Mouse (Mus musculus): ENCODE data around the gene Wdr25.

Gene Wdr25

GRCm38 (mm10) chr12:109067561-109068135, 174.2 kb downstream of the Wdr25 start:
- in situ Hi-C loops (cut with MboI): no loop called here

- in situ Hi-C loops (cut with MboI): no loop called here
Measured at GRCm38 (mm10) chr12:109068167-109068653, 174.8 kb downstream of the Wdr25 start, which contains the start of gene Begain. Gene Begain, minus strand, starts transcription at chr12:109068217.

- in situ Hi-C loops (cut with MboI): no loop called here
Measured at GRCm38 (mm10) chr12:109068738-109069137, 175.3 kb downstream of the Wdr25 start.

GRCm38 (mm10) chr12:109069751-109070150, 176.3 kb downstream of the Wdr25 start:
- in situ Hi-C loops (cut with MboI): loop anchor here (10.0 kb wide), 2 partner anchors 245 to 325 kb away; no protein-coding TSS in a partner anchor

GRCm38 (mm10) chr12:109071248-109071647, 177.8 kb downstream of the Wdr25 start:
- in situ Hi-C loops (cut with MboI): loop anchor here (10.0 kb wide), 2 partner anchors 244 to 324 kb away; no protein-coding TSS in a partner anchor

GRCm38 (mm10) chr12:109074106-109074505, 180.7 kb downstream of the Wdr25 start:
- in situ Hi-C loops (cut with MboI): loop anchor here (10.0 kb wide), 2 partner anchors 241 to 321 kb away; no protein-coding TSS in a partner anchor

- in situ Hi-C loops (cut with MboI): loop anchor here (10.0 kb wide), 2 partner anchors 240 to 320 kb away; no protein-coding TSS in a partner anchor
Measured at GRCm38 (mm10) chr12:109074777-109075285, 181.4 kb downstream of the Wdr25 start.

GRCm38 (mm10) chr12:109077036-109077435, 183.6 kb downstream of the Wdr25 start:
- in situ Hi-C loops (cut with MboI): loop anchor here (10.0 kb wide), 2 partner anchors 238 to 318 kb away; no protein-coding TSS in a partner anchor
